Mouse (Mus musculus) hindbrain, embryonic 14.5 days (tissue): ENCODE data around the gene Zyx. TPM values are rescaled to one million over a fixed set of nuclear protein-coding genes. Genes with fewer than 3 reads are reported as not detected.

ENCODE experiments used
- ATAC-seq: fragments of 200-750 bp; cut with Nextera tagmentation; 2 replicates; pipeline ENCODE4 v1.8.0; 2017; ENCODE audit warnings: moderate number of reproducible peaks, mild to moderate bottlenecking, moderate TSS enrichment, moderate library complexity; ENCODE audit not compliant: low FRiP score
- DNase-seq: peaks from one replicate; pipeline ENCODE4 v3.0.0-alpha.2; 2015; ENCODE audit warnings: low spot score
- H3K27ac ChIP-seq: fragments of 300-500 bp; sonication (generic); 2 replicates; pipeline ENCODE4 v1.5.1; 2014; ENCODE audit warnings: mild to moderate bottlenecking, moderate library complexity
- H3K27me3 ChIP-seq: fragments of 300-500 bp; sonication (generic); 2 replicates; pipeline ENCODE4 v1.6.1; 2014; ENCODE audit warnings: mild to moderate bottlenecking, low read length, mixed read lengths; ENCODE audit not compliant: control insufficient read depth, insufficient read depth
- H3K36me3 ChIP-seq: fragments of 300-500 bp; sonication (generic); replicated peaks from 2 replicates; pipeline ENCODE4 v1.6.1; 2014; ENCODE audit not compliant: control insufficient read depth, insufficient read depth
- H3K4me1 ChIP-seq: fragments of 300-500 bp; sonication (generic); replicated peaks from 2 replicates; pipeline ENCODE4 v1.6.1; 2014; ENCODE audit warnings: antibody characterized with exemption, low read length, mixed read lengths; ENCODE audit not compliant: control insufficient read depth, insufficient read depth
- H3K4me2 ChIP-seq: fragments of 300-500 bp; sonication (generic); replicated peaks from 2 replicates; pipeline ENCODE4 v1.6.1; 2014; ENCODE audit warnings: mild to moderate bottlenecking, moderate library complexity
- H3K4me3 ChIP-seq: fragments of 300-500 bp; sonication (generic); replicated peaks from 2 replicates; pipeline ENCODE4 v1.5.1; 2014; ENCODE audit warnings: mild to moderate bottlenecking, low read length
- H3K9ac ChIP-seq: fragments of 300-500 bp; sonication (generic); 2 replicates; pipeline ENCODE4 v1.6.1; 2014
- H3K9me3 ChIP-seq: fragments of 300-500 bp; sonication (generic); 2 replicates; pipeline ENCODE4 v1.6.1; 2016; ENCODE audit warnings: low read length; ENCODE audit not compliant: control insufficient read depth
- WGBS: fragments of 180-500 bp; shearing (Covaris S2); extraction: QIAGEN DNeasy Blood & Tissue Kit; methylation state at CpG from one replicate; pipeline ENCODE4 v1.1.7; 2014; 5-methylcytosine and 5-hydroxymethylcytosine counted together
- polyA plus RNA-seq: library from polyadenylated mRNA; unstranded; fragments of >200 nt; fragmentation: Nextera tagmentation; extraction: Ambion mirVana; gene quantifications from 2 replicates; pipeline ENCODE4 v1.2.1, GENCODE M21; 2014

The Zyx gene
- polyA plus RNA-seq, 1 experiment from 2014 or later: 56.6 TPM

DNA sequence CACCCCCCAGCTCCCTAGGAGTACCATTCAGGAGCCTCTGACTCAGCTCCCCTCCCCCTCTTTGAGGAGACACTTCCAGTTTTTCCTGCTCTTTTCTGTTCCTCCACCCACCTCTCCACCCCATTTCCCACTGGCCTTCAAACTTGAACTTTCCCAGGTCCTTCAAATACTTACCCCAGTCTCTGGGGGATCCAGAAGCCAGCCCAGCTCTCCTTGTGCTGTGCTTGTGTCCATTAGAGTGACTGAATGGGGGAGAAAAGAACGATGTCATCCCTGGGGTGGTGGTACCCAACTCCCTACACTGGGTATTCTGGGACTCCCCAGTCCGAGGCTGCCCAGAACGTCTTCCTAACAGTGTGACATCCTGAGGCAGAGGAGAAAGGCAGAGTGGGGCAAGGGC, 22.6 kb downstream of the Zyx start:
- ATAC-seq (no peak), DNase-seq (no peak)
- no peaks in the 10 kb centered on the region for H3K9me3 ChIP-seq
- peaks cover 8% of the 10 kb centered on the region for H3K4me1 ChIP-seq
- no peaks in the 10 kb centered on the region for H3K36me3 ChIP-seq
- no peak overlapping the region for H3K4me2 ChIP-seq
- WGBS: 13% methylated on average over 3 of the region's 3 CpGs
- no peak overlapping the region for H3K9ac ChIP-seq
- H3K4me3 ChIP-seq: no peak overlapping the region
- peaks cover 5% of the 10 kb centered on the region; the same call in 1 of the 2 replicates for H3K27me3 ChIP-seq
- no peak overlapping the region for H3K27ac ChIP-seq

DNA sequence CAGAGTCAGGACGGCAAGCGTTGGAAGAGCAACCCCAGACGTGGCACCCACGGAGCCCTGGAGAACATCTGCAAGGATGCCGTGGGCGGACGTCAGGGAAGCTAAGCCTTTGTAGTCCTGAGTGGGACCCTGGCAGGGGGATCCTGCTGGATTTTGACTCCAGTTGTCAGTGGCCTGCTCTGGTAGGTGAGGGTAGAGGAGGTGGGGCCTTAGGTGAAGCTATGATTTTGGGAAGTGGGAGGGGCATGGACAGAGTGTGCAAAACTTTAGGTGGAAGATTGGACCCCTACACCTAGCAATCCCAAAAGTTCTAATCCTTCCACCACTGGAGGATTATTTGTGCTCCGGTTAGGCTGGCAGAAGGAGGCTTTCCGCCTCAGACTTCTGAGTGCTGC, 23.0 kb downstream of the Zyx start:
- no peak for ATAC-seq
- WGBS: 23% methylated on average over 9 of the region's 9 CpGs
- H3K4me2 ChIP-seq: peak overlapping the region; percentile 93

DNA sequence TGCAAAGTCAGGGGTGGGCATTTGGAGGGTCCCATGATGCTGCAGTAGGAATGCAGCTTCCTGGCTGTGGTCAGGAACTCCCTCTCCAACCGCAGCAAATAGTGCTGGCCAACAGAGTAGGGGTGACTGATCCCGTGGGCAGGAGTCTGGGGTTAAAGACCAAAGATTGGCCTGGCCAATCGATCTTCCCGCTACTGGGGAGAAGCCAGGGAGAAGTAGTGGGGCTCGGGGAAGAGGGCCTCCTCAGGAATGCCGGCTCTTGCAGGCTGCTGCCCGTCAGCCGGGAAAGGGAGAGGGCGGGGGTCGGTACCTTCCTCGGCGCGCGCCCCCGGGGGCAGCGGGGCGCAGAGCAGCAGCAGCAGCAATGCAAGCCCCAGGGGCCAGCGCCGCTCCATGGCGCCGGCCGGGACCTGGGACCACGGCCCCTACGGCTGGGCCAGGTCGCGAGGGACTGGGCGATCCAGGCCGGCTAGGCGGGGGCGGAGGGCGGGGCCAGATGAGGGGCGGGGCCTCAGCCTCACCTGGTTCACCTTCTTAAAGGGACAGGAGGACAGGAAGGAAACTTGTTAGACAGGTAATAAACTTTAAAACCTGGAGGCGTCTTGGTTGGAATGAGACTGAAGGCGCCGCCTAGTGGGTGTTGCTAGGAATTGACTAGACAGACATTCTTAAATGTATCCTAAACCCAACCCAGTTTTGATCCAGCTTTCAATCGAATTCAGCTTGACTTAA, 23.6 kb downstream of the Zyx start, which contains the start of gene Epha1:
TSS of gene Epha1 (minus strand) at position 453 of the 732 bp plus-strand sequence.
- Histone ChIP-seq H3K9ac (peak within 1 kb of the TSS; percentile 44; the same call in 1 of the 2 replicates), H3K27me3 (peaks cover 5% of the 10 kb centered on the region; the same call in 1 of the 2 replicates), H3K9me3 (no peaks in the 10 kb centered on the region), H3K36me3 (no peaks in the 10 kb centered on the region), H3K27ac (no peak within 1 kb of the TSS), H3K4me3 (peak within 1 kb of the TSS; percentile 42), H3K4me1 (peaks cover 8% of the 10 kb centered on the region), H3K4me2 (peak within 1 kb of the TSS; percentile 93)
- peak; percentile 70 for DNase-seq
- peak; percentile 67; the same call in 1 of the 2 replicates for ATAC-seq
- under 1% methylated on average over 34 of the region's 36 CpGs for WGBS

More for the DNA sequence above, 23.0 kb downstream of the Zyx start:
- H3K27me3 ChIP-seq: peaks cover 5% of the 10 kb centered on the region; the same call in 1 of the 2 replicates
- H3K4me3 ChIP-seq: 0 out of 2 replicates have a peak overlapping the region, but pooled peaks have one; percentile 42
- no peak for DNase-seq
- H3K9me3 ChIP-seq: no peaks in the 10 kb centered on the region
- no peak overlapping the region for H3K27ac ChIP-seq
- peaks cover 8% of the 10 kb centered on the region for H3K4me1 ChIP-seq
- H3K9ac ChIP-seq: no peak overlapping the region
- H3K36me3 ChIP-seq: no peaks in the 10 kb centered on the region

DNA sequence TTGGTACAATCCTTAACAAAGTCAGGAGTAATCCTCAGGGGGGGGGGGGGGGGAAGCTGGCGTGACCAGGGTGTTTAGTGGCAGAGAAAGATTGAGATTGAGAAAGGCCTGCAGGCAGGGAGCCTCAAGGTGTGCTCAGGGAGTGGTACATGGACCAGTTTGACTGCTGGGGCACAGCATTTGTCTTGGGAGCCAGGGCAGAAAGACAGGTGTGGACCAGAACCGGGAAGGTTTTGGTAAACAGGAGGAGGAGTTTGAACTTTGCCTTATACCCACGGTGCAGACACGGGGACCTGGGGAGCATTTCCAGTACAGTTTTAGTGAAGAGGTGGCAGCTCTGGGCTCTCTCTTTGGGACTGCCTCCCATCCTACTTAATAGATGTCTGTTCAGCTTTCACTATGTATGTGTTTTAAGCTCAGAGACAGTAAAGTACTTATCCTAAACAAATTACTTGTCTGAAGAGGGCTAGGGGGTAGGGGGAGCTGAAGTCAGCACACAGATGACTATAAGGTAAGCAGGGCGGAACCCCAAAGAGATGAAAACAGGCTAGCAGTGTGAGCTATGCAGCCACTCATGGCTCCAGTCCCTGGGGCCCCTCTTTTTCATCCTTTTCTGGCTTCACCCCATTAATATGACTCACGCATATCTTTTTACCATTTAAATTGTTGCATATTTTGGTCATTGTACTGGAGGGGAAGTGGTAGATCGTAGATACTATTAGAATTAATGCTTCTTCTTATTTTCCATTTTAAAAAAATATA, 24.4 kb downstream of the Zyx start:
- Histone ChIP-seq H3K4me2 (peak overlapping the region; percentile 93), H3K9ac (peak overlapping the region; percentile 44; the same call in 1 of the 2 replicates), H3K9me3 (no peaks in the 10 kb centered on the region), H3K4me1 (peaks cover 8% of the 10 kb centered on the region), H3K36me3 (no peaks in the 10 kb centered on the region), H3K4me3 (peak overlapping the region; percentile 42), H3K27me3 (peaks cover 5% of the 10 kb centered on the region; the same call in 1 of the 2 replicates), H3K27ac (no peak overlapping the region)
- DNase-seq (no peak), ATAC-seq (no peak)
- WGBS: 39% methylated on average over 7 of the region's 7 CpGs

DNA sequence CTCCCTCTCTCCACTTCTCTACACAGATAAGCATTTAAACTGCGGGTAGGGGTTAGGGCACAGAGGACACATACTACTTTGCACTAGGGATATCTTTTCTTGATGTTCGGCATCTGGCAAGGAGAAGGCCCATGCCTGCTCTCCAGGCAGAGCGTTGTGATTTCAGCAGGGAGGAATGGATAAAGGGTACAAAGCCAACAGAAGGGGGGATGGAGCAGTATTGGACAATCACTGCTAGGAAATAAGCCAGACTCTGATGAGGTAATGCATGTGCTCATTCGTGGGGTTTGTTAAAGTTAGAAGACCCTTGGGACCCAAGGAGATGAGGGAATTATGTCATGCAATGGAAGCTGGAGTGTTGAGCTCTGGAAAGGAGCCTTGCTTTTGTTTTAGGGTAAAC, 25.3 kb downstream of the Zyx start:
- no peak overlapping the region for H3K4me3 ChIP-seq
- WGBS: 81% methylated on average over 4 of the region's 4 CpGs
- H3K9ac ChIP-seq: no peak overlapping the region
- no peaks in the 10 kb centered on the region for H3K9me3 ChIP-seq
- no peaks in the 10 kb centered on the region for H3K36me3 ChIP-seq
- peaks cover 8% of the 10 kb centered on the region for H3K4me1 ChIP-seq
- H3K27ac ChIP-seq: no peak overlapping the region
- ATAC-seq (no peak), DNase-seq (no peak)
- no peak overlapping the region for H3K4me2 ChIP-seq
- peaks cover 5% of the 10 kb centered on the region; the same call in 1 of the 2 replicates for H3K27me3 ChIP-seq

DNA sequence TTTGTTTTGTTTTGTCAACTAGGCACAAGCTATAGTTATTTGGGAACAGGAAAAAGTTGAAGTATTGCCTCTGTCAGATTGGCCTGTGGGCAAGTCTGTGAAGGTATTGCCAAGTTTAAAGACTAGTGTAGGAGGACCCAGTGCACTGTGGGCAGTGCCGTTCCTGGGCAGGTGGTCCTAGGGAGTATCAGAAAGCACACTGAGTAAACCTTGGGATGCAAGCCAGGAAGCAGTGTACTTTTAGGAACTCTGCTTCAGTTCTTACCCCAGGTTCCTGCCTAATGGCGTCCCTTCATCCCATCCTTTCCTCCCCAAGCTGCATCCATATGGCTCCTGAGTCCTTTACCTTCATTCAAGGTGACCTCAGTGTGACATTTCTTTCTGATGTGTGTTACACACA, 25.7 kb downstream of the Zyx start:
- Histone ChIP-seq H3K9ac (no peak overlapping the region), H3K9me3 (no peaks in the 10 kb centered on the region), H3K27ac (no peak overlapping the region), H3K4me2 (no peak overlapping the region), H3K36me3 (no peaks in the 10 kb centered on the region), H3K4me1 (peaks cover 8% of the 10 kb centered on the region), H3K4me3 (no peak overlapping the region), H3K27me3 (peaks cover 5% of the 10 kb centered on the region; the same call in 1 of the 2 replicates)
- ATAC-seq: no peak
- DNase-seq: no peak
- 93% methylated on average over 2 of the region's 2 CpGs for WGBS

DNA sequence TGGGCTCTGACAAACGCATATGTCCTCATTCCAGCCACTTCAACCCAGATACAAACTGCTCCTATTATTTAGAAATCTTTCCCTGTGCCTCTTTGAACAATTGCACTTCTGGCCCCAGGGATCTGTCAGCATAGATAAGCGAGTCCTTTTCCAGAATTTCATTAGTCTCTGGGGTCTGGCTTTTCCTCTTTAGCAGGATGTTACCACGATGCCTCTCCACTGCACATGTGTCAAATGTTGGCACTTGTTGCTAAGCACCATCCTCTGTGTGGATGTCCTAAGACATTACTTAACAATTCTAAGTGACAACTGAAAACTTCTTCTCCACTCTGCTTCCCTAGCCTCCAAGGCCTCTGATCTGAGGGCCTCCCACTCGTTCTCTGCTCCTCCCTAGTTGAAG, 26.6 kb downstream of the Zyx start:
- Histone ChIP-seq H3K4me1 (peaks cover 8% of the 10 kb centered on the region), H3K27me3 (peaks cover 5% of the 10 kb centered on the region; the same call in 1 of the 2 replicates), H3K9me3 (no peaks in the 10 kb centered on the region), H3K4me3 (no peak overlapping the region), H3K9ac (no peak overlapping the region), H3K36me3 (no peaks in the 10 kb centered on the region), H3K27ac (no peak overlapping the region), H3K4me2 (no peak overlapping the region)
- 47% methylated on average over 4 of the region's 4 CpGs for WGBS
- ATAC-seq (no peak), DNase-seq (no peak)

DNA sequence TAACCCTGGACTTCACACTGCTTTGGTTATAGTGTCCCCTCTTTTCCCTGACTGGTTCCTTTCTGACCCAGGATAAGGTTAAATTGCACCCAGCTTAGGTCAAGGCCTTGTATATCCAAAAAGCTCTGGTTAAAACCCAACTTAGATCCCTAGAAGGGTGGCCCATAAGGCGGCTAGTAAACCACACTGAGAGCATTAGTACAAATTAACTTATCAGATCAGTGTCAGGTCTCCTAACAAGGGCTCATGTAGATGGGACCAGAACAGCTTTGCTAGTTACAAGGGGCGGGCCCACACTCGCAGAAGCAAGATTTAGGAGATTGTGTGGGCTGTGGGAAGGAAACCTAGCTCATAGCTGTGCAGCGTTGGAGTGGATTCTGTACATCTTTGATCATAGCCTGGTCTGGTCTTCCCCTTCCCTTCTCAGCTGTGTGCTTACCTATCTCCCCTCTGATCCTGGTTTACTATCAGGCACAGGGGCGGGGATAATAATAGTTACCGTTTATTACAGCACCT, 27.1 kb downstream of the Zyx start:
- peaks cover 5% of the 10 kb centered on the region; the same call in 1 of the 2 replicates for H3K27me3 ChIP-seq
- DNase-seq: no peak
- H3K9me3 ChIP-seq: no peaks in the 10 kb centered on the region
- no peaks in the 10 kb centered on the region for H3K36me3 ChIP-seq
- H3K4me3 ChIP-seq: no peak overlapping the region
- no peak overlapping the region for H3K4me2 ChIP-seq
- no peak overlapping the region for H3K27ac ChIP-seq
- H3K9ac ChIP-seq: no peak overlapping the region
- ATAC-seq: no peak
- H3K4me1 ChIP-seq: peaks cover 8% of the 10 kb centered on the region
- WGBS: 91% methylated on average over 6 of the region's 6 CpGs

DNA sequence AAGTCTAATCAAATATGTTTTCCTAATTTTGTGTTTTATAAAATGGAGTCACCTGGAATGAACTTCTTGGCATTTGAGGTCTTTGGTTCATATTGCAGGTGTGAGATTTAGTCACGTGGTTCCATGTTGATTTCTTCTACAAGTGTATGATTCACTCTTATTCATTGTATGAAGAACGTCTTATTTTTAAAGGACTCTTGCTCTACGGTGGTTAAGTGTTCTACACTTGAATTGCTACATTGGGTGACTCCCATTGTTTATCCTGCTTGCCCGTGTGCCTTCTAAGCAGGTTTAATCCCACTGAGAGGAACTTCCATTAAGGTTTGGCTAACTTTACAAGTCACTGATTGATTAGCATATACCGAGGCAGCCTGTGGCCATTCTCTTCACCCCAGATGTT, 27.9 kb downstream of the Zyx start:
- no peaks in the 10 kb centered on the region for H3K36me3 ChIP-seq

More for the DNA sequence above, 27.9 kb downstream of the Zyx start:
- WGBS: 76% methylated on average over 5 of the region's 5 CpGs
- Histone ChIP-seq H3K4me3 (no peak overlapping the region), H3K4me2 (no peak overlapping the region), H3K27ac (no peak overlapping the region), H3K4me1 (peaks cover 8% of the 10 kb centered on the region), H3K9ac (no peak overlapping the region), H3K9me3 (no peaks in the 10 kb centered on the region), H3K27me3 (peaks cover 5% of the 10 kb centered on the region; the same call in 1 of the 2 replicates)
- ATAC-seq (no peak), DNase-seq (no peak)
